Mouse (Mus musculus): ENCODE measurements around the gene Ccdc40. TPM values are rescaled to one million over a fixed set of nuclear protein-coding genes. Genes with fewer than 3 reads are reported as not detected.
"Not testable (repeated sequence)": the region's sequence is repeated elsewhere in the genome, so short reads cannot be mapped to it uniquely, and the experiment has no call there.

The Ccdc40 gene
- polyA plus RNA-seq, 1 experiment from 2014 or later: 7.6 TPM

DNA sequence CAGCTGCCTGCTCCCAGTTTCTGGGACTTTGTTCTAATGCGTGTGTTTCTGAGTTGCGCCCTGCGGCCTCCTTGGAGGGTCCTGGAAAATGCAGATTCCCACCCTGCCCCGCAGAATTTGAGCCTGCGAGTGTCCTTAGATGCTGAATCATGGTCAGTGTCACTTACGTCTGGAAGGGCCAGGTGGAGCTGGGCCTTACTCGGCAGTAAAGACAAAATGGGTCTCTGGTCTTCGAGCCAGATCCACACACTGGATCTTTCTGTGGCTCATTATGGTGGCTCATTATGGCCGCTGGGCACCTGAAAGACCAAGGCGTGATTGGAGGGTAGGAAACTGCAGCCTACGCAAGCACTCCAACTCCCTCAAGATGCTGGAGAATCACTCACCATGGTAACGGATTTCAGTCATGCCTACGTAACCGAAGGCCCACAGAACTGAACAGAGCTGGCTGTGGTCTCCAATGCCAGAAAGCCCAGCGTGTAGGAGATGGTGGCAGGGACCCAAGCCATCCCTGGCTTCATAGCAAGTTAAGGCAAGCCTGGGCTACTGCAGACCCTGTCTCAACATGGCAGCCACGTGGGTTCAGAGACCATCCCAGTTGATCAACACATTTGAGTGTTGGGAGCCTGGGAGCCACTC is 40.3 kb downstream of the Ccdc40 start:
- Histone ChIP-seq H3K36me3 (ENCODE audit: control insufficient read depth, insufficient read depth, low read length) (peaks cover 27% of the 10 kb centered on the region), H3K27me3 (replicated peaks; ENCODE audit: control insufficient read depth, insufficient read depth, low read length) (no peaks in the 10 kb centered on the region), H3K9ac (ENCODE audit: low read depth, low read length) (peak overlapping the region; percentile 71), H3K4me1 (ENCODE audit: control insufficient read depth, insufficient read depth, low read length) (peaks cover 7% of the 10 kb centered on the region), H3K4me2 (ENCODE audit: low read depth, low read length) (peak overlapping the region; percentile 96), H3K27ac (replicated peaks; ENCODE audit: low read depth, low read length) (no peak overlapping the region), H3K4me3 (ENCODE audit: low read depth, low read length) (peak overlapping the region; percentile 62), H3K9me3 (ENCODE audit: control insufficient read depth, low read length) (no peaks in the 10 kb centered on the region)
- ATAC-seq (ENCODE audit: low read depth) (no peak), DNase-seq (ENCODE audit: low spot score) (no peak)
- WGBS: 78% methylated on average over 16 of the region's 16 CpGs

DNA sequence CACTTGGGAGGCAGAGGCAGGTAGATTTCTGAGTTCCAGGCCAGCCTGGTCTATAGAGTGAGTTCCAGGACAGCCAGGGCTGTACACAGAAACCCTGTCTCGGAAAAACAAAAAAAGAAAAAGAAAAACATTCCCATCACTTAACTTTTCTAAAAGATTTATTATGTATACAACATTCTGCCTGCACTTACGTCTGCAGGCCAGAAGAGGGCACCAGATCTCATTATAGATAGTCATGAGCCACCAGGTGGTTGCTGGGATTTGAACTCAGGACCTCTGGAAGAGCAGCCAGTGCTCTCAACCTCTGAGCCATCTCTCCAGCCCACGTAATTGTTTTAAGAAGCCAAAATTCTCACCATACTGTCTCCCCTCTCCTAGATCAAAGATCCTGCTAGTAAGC is 44.1 kb downstream of the Ccdc40 start:
- H3K4me3 ChIP-seq (ENCODE audit: low read depth, low read length); ATAC-seq (ENCODE audit: low read depth); H3K9ac ChIP-seq (ENCODE audit: low read depth, low read length); H3K4me1 ChIP-seq (ENCODE audit: control insufficient read depth, insufficient read depth, low read length); H3K27me3 ChIP-seq (replicated peaks; ENCODE audit: control insufficient read depth, insufficient read depth, low read length); H3K27ac ChIP-seq (replicated peaks; ENCODE audit: low read depth, low read length); H3K9me3 ChIP-seq (ENCODE audit: control insufficient read depth, low read length); DNase-seq (ENCODE audit: low spot score); H3K4me2 ChIP-seq (ENCODE audit: low read depth, low read length): not testable (repeated sequence)
- WGBS: 74% methylated on average over 3 of the region's 3 CpGs
- H3K36me3 ChIP-seq (ENCODE audit: control insufficient read depth, insufficient read depth, low read length): peaks cover 56% of the 10 kb centered on the region

DNA sequence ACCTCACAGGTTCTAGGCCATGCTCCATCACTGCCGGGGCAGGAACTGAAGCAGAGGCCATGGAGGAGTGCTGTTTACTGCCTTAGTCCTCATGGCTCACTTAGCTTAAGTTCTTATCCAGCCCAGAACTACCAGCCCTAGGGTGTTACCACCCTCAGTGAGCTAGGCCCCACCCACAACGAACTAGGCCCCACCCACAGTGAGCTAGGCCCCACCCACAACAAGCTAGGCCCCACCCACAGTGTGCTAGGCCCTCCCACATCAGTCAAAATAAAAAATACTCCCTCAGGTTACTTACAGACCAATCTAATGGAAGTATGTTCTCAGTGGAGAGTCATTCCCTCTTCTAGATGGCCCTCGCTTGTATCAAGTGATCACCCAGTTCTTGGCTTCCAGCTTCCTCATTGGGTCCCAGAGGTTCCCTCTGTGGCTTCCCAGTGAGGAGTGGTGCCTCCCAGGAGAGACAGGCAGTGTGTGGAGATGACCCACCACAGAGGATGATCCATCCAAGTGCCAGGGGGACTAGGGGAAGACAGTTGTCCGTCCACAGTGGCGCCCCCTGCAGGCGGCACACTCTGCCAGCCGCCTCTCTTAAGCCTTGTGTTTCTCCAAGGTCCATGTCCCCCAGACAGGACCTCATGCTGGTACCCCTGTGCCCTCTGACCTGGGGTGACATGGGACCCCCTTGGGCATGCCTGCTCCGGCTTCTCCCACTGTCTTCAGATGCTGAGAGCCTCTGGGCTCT is 45.0 kb downstream of the Ccdc40 start:
- H3K9me3 ChIP-seq (ENCODE audit: control insufficient read depth, low read length): no peaks in the 10 kb centered on the region
- H3K4me2 ChIP-seq (ENCODE audit: low read depth, low read length): no peak overlapping the region
- ATAC-seq (ENCODE audit: low read depth) (no peak), DNase-seq (ENCODE audit: low spot score) (no peak)
- no peaks in the 10 kb centered on the region for H3K27me3 ChIP-seq (replicated peaks; ENCODE audit: control insufficient read depth, insufficient read depth, low read length)
- H3K36me3 ChIP-seq (ENCODE audit: control insufficient read depth, insufficient read depth, low read length): peaks cover 65% of the 10 kb centered on the region
- no peak overlapping the region for H3K27ac ChIP-seq (replicated peaks; ENCODE audit: low read depth, low read length)
- no peak overlapping the region for H3K9ac ChIP-seq (ENCODE audit: low read depth, low read length)
- H3K4me3 ChIP-seq (ENCODE audit: low read depth, low read length): no peak overlapping the region
- WGBS: 83% methylated on average over 8 of the region's 8 CpGs
- H3K4me1 ChIP-seq (ENCODE audit: control insufficient read depth, insufficient read depth, low read length): peaks cover 4% of the 10 kb centered on the region

DNA sequence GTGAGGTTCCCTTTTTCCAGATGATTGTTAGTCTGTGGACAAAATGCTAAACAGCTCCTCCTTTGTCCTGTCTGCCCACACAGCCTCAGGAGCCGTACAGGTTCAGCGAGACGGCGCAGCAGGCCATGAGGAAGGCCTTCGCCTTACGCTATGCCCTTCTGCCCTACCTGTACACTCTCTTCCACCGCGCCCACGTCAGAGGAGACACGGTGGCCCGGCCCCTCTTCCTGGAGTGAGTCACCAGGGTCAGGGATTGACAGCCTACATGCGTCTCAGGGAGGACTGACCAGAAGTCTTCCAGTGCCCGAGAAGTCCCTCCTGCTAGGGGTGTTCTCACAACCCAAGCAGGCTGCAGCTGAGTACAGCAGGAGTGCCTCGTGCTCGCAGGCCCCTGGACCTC is 52.7 kb downstream of the Ccdc40 start:
- Histone ChIP-seq H3K9ac (ENCODE audit: low read depth, low read length) (no peak overlapping the region), H3K4me3 (ENCODE audit: low read depth, low read length) (no peak overlapping the region), H3K36me3 (ENCODE audit: control insufficient read depth, insufficient read depth, low read length) (peaks cover 76% of the 10 kb centered on the region), H3K27ac (replicated peaks; ENCODE audit: low read depth, low read length) (no peak overlapping the region), H3K4me2 (ENCODE audit: low read depth, low read length) (no peak overlapping the region), H3K9me3 (ENCODE audit: control insufficient read depth, low read length) (no peaks in the 10 kb centered on the region), H3K27me3 (replicated peaks; ENCODE audit: control insufficient read depth, insufficient read depth, low read length) (no peaks in the 10 kb centered on the region), H3K4me1 (ENCODE audit: control insufficient read depth, insufficient read depth, low read length) (no peaks in the 10 kb centered on the region)
- ATAC-seq (ENCODE audit: low read depth) (no peak), DNase-seq (ENCODE audit: low spot score) (no peak)
- WGBS: 89% methylated on average over 15 of the region's 15 CpGs

DNA sequence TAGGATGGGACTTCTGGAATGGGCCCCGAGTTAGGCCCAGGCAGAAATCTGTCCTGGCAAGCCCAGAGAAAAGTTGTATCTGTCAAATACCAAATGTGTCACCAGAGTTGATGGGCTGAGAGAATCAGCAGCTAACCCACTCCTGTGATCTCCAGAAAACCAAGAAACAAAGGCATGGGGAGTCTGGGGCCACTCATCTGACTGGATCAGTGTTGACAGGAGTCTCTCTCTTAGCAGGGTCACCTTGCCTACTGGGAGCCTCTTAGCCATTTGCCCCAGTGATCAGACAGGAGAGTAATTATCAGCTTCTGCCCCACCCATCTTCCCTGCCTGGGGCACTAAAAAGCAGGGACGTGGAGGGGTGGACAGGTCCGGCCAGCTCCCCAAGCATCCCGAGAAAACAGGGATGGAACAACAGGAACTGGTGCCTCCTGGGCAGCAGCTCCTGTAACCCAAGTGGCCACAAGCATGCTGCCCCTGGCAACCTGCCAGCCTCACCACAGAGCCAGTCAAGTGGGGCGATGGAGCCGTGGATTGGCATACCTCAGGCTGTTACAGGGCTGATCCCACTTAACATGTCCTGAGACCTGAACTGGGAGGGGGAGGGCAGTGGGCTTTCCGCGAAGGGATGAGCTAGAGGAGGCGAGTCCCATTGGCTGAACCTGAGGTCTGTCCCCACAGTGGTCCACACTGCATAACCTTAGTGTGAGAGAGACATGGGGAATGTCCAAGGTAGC is 57.6 kb downstream of the Ccdc40 start:
- H3K4me3 ChIP-seq (ENCODE audit: low read depth, low read length): no peak overlapping the region
- no peaks in the 10 kb centered on the region for H3K9me3 ChIP-seq (ENCODE audit: control insufficient read depth, low read length)
- no peak overlapping the region for H3K9ac ChIP-seq (ENCODE audit: low read depth, low read length)
- H3K4me2 ChIP-seq (ENCODE audit: low read depth, low read length): no peak overlapping the region
- DNase-seq (ENCODE audit: low spot score) (peak; percentile 46), ATAC-seq (ENCODE audit: low read depth) (0 out of 2 replicates have a peak, but pooled peaks have one; percentile 1)
- H3K36me3 ChIP-seq (ENCODE audit: control insufficient read depth, insufficient read depth, low read length): peaks cover 91% of the 10 kb centered on the region
- WGBS: 52% methylated on average over 8 of the region's 9 CpGs
- no peak overlapping the region for H3K27ac ChIP-seq (replicated peaks; ENCODE audit: low read depth, low read length)
- H3K4me1 ChIP-seq (ENCODE audit: control insufficient read depth, insufficient read depth, low read length): no peaks in the 10 kb centered on the region
- no peaks in the 10 kb centered on the region for H3K27me3 ChIP-seq (replicated peaks; ENCODE audit: control insufficient read depth, insufficient read depth, low read length)

DNA sequence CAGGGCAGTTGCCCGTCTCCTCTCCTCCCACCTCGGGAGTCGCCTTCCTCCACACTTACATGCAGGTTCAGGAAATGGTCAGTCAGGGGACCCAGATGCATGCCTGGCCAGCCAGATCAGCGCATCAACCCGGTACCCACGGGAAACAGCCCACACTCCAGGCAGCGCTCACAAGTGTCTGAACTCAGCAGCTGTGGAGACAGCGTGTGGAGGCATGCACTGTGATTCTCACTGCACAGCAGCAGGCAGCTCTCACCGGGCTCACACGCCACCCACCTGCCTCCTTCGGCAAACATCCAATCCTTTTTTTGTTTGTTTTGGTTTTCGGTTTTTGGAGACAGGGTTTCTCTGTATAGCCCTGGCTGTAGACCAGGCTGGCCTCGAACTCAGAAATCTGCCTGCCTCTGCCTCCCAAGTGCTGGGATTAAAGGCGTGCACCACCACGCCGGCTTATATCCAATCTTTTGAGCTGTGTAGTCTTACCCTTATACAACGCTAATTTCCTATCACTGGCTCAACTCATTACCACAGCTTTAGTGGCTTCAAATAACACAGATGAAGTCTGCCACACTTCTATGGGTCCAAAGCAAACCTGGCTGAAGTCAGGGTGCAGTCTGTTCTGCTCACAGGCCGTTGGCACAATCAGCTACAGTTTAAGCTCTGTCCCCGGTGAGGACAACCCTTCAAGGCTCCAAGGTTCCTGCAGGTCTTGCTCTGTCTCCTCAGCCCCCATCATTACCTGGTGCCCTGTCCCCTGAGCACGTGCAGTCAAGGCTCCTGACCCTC is 59.0 kb downstream of the Ccdc40 start:
- no peak overlapping the region for H3K27ac ChIP-seq (replicated peaks; ENCODE audit: low read depth, low read length)
- peaks cover 92% of the 10 kb centered on the region for H3K36me3 ChIP-seq (ENCODE audit: control insufficient read depth, insufficient read depth, low read length)
- H3K4me3 ChIP-seq (ENCODE audit: low read depth, low read length): no peak overlapping the region
- no peak overlapping the region for H3K4me2 ChIP-seq (ENCODE audit: low read depth, low read length)
- DNase-seq (ENCODE audit: low spot score) (no peak), ATAC-seq (ENCODE audit: low read depth) (no peak)
- 84% methylated on average over 20 of the region's 20 CpGs for WGBS
- H3K9ac ChIP-seq (ENCODE audit: low read depth, low read length): no peak overlapping the region
- H3K27me3 ChIP-seq (replicated peaks; ENCODE audit: control insufficient read depth, insufficient read depth, low read length): no peaks in the 10 kb centered on the region
- no peaks in the 10 kb centered on the region for H3K4me1 ChIP-seq (ENCODE audit: control insufficient read depth, insufficient read depth, low read length)
- H3K9me3 ChIP-seq (ENCODE audit: control insufficient read depth, low read length): no peaks in the 10 kb centered on the region

DNA sequence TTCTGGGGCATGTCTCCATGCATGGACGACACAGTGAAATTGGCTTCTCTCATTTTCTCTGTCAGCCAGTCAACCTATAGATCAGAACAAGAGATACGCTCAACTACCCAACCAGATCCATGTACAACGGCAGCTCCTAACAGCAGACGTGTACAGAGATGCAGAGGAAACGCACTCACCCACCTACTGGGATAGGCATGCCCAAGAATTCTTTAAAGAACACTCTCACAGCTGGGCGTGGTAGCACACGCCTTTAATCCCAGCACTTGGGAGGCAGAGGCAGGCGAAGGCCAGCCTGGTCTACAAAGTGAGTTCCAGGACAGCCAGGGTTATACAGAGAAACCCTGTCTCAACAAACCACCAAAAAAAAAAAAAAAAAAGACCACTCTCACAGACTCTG is 64.5 kb downstream of the Ccdc40 start:
- 93% methylated on average over 8 of the region's 8 CpGs for WGBS
- not testable (repeated sequence) for H3K9ac ChIP-seq (ENCODE audit: low read depth, low read length); ATAC-seq (ENCODE audit: low read depth); DNase-seq (ENCODE audit: low spot score); H3K4me1 ChIP-seq (ENCODE audit: control insufficient read depth, insufficient read depth, low read length); H3K4me3 ChIP-seq (ENCODE audit: low read depth, low read length); H3K4me2 ChIP-seq (ENCODE audit: low read depth, low read length); H3K9me3 ChIP-seq (ENCODE audit: control insufficient read depth, low read length); H3K27me3 ChIP-seq (replicated peaks; ENCODE audit: control insufficient read depth, insufficient read depth, low read length); H3K27ac ChIP-seq (replicated peaks; ENCODE audit: low read depth, low read length)
- peaks cover 98% of the 10 kb centered on the region for H3K36me3 ChIP-seq (ENCODE audit: control insufficient read depth, insufficient read depth, low read length)

DNA sequence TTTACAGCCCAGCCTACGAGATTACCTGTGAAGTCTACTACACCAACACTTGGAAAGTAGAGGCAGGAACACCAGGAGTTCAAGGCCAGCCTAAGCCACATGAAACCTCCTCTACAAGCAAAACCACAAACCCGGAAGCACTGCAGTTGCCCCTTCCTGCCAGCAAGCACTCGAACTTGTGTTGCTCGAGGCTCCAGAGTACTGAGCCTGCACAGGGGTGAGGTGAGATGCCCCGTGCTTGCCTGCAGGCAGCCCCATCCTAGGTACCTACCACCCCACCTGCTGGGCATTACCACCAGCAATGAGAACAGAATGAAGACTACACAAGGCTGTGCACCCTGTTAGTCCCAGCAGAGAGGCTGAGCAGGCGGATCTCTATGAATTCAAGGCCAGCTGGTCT is 69.6 kb downstream of the Ccdc40 start:
- Histone ChIP-seq H3K9ac (ENCODE audit: low read depth, low read length) (peak overlapping the region; percentile 99; the same call in 1 of the 2 replicates), H3K36me3 (ENCODE audit: control insufficient read depth, insufficient read depth, low read length) (peaks cover 54% of the 10 kb centered on the region), H3K4me1 (ENCODE audit: control insufficient read depth, insufficient read depth, low read length) (peaks cover 9% of the 10 kb centered on the region), H3K27ac (replicated peaks; ENCODE audit: low read depth, low read length) (no peak overlapping the region), H3K27me3 (replicated peaks; ENCODE audit: control insufficient read depth, insufficient read depth, low read length) (no peaks in the 10 kb centered on the region), H3K4me3 (ENCODE audit: low read depth, low read length) (peak overlapping the region; percentile 93; the same call in 1 of the 2 replicates), H3K9me3 (ENCODE audit: control insufficient read depth, low read length) (no peaks in the 10 kb centered on the region), H3K4me2 (ENCODE audit: low read depth, low read length) (peak overlapping the region; percentile 85)
- no peak for DNase-seq (ENCODE audit: low spot score)
- 79% methylated on average over 6 of the region's 6 CpGs for WGBS
- no peak for ATAC-seq (ENCODE audit: low read depth)
